Mouse (Mus musculus) neural tube, embryonic 13.5 days (tissue): ENCODE results near the gene Flrt2. TPM values are rescaled to one million over a fixed set of nuclear protein-coding genes. Genes with fewer than 3 reads are reported as not detected.

Experiments used
- ATAC-seq: fragments of 200-750 bp; cut with Nextera tagmentation; 2 replicates; pipeline ENCODE4 v1.8.0; 2017; ENCODE audit warnings: low read depth, mild to moderate bottlenecking, moderate TSS enrichment, moderate library complexity
- H3K27ac ChIP-seq: fragments of 300-500 bp; sonication (generic); replicated peaks from 2 replicates; pipeline ENCODE4 v1.5.1; 2015; ENCODE audit warnings: moderate library complexity, mild to moderate bottlenecking, inconsistent platforms
- H3K27me3 ChIP-seq: fragments of 300-500 bp; sonication (generic); 2 replicates; pipeline ENCODE4 v1.6.1; 2015; ENCODE audit warnings: mild to moderate bottlenecking, inconsistent platforms
- H3K36me3 ChIP-seq: fragments of 300-500 bp; sonication (generic); 2 replicates; pipeline ENCODE4 v1.6.1; 2015; ENCODE audit warnings: mild to moderate bottlenecking, inconsistent platforms
- H3K4me1 ChIP-seq: fragments of 300-500 bp; sonication (generic); replicated peaks from 2 replicates; pipeline ENCODE4 v1.6.1; 2015; ENCODE audit warnings: inconsistent platforms
- H3K4me2 ChIP-seq: fragments of 300-500 bp; sonication (generic); 2 replicates; pipeline ENCODE4 v1.6.1; 2015; ENCODE audit warnings: inconsistent platforms, mild to moderate bottlenecking, moderate library complexity
- H3K4me3 ChIP-seq: fragments of 300-500 bp; sonication (generic); 2 replicates; pipeline ENCODE4 v1.5.1; 2015; ENCODE audit warnings: mild to moderate bottlenecking, inconsistent platforms
- H3K9ac ChIP-seq: fragments of 300-500 bp; sonication (generic); 2 replicates; pipeline ENCODE4 v1.6.1; 2015; ENCODE audit warnings: moderate library complexity, mild to moderate bottlenecking, inconsistent platforms
- H3K9me3 ChIP-seq: fragments of 300-500 bp; sonication (generic); 2 replicates; pipeline ENCODE4 v1.6.1; 2016; ENCODE audit warnings: inconsistent platforms
- WGBS: fragments of 180-500 bp; shearing (Covaris S2); methylation state at CpG from one replicate; pipeline ENCODE4 v1.1.7; 2015; 5-methylcytosine and 5-hydroxymethylcytosine counted together
- polyA plus RNA-seq: library from polyadenylated mRNA; unstranded; fragments of >200 nt; fragmentation: Nextera tagmentation; extraction: Ambion mirVana; gene quantifications from 2 replicates; pipeline ENCODE4 v1.2.1, GENCODE M21; 2015

The Flrt2 gene
- polyA plus RNA-seq, 1 experiment from 2014 or later, result 24.0 TPM

DNA sequence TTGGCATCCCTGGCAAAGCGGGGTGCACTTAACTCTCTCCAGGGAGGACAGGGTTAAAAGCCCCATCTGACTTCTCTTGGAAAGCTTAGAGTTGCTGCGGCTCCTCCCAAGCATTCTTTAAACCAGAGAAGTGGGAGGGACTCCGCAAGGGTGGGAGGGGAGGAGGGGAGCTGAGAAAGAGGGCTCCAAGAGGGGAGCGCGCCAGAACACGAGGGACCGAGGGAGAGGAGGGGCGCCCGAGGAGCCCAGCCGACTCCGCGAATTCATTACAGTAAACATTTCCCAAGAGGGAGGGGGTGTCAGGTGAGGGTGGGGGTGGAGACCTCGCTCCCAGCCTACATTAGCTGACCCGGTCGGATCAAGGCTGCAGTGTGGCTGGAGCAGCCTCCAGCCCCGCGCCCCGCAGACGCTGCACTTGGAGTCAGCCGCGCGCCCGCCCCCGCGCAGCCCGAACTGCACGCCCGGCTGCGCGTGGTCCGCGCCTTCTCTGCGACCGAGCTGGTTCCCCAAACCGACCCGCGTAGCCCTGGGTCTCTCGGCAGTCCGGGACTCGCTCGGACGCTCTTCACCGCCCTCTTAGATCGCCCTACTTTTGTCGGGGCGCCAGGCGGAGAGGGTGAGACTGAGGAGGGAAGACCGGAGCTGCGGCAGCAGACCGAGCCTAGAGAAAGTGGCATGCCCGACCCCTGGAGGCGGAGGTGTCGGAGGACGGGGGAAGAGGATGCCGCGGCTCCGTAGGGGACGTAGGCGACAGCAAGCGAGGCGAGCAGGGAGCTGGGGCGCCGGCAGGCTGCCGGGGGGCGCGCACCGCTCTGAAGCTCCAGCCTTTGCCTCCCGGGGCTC is 3.2 kb downstream of the Flrt2 start:
- Histone ChIP-seq H3K4me3 (peak overlapping the region; percentile 72), H3K36me3 (no peaks in the 10 kb centered on the region), H3K9me3 (no peaks in the 10 kb centered on the region), H3K9ac (peak overlapping the region; percentile 93), H3K27me3 (peaks cover 26% of the 10 kb centered on the region), H3K27ac (peak overlapping the region; percentile 94), H3K4me1 (peaks cover 68% of the 10 kb centered on the region), H3K4me2 (peak overlapping the region; percentile 75)
- peak; percentile 89 for ATAC-seq
- under 1% methylated on average over 63 of the region's 68 CpGs for WGBS

DNA sequence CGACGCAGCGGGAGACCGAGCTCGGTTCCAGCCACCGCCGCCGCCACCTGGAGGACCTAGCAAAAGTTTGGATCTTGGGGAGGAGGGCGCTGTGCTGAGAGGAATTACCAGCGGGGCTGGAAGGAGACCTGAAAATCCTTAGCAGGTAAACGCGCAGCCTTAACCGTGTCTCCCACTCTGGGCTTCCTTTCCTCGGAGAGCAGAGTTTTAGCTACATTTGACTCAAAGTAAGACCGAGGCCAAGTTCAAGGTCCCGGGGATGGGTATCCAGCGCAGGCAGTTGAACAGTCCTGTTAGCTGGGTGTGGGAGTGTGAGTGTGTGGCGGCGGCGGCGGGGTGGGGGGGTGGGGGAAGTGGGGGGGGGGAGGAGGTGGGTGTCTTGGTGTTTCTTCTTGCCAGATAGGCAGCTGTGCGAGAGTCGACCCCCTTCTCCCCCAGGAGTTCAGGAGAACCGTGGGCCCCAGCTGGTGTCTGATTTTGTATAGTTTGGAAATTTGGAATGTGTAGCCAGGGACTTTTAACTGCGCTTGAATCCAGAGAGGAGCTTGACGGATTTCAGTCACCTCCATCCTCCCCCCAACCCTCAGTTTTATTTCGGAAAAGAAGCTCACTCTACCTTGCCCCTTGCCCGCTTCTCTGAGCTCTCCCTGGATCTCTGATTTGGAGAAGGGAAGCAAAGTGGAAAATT is 4.0 kb downstream of the Flrt2 start:
- H3K36me3 ChIP-seq, result no peaks in the 10 kb centered on the region
- 1% methylated on average over 28 of the region's 28 CpGs for WGBS
- peaks cover 65% of the 10 kb centered on the region for H3K4me1 ChIP-seq
- peak overlapping the region; percentile 94 for H3K27ac ChIP-seq
- peak; percentile 19 for ATAC-seq
- peak overlapping the region; percentile 93 for H3K9ac ChIP-seq
- H3K4me2 ChIP-seq, result peak overlapping the region; percentile 75
- H3K27me3 ChIP-seq, result peaks cover 26% of the 10 kb centered on the region
- peak overlapping the region; percentile 72 for H3K4me3 ChIP-seq
- no peaks in the 10 kb centered on the region for H3K9me3 ChIP-seq

DNA sequence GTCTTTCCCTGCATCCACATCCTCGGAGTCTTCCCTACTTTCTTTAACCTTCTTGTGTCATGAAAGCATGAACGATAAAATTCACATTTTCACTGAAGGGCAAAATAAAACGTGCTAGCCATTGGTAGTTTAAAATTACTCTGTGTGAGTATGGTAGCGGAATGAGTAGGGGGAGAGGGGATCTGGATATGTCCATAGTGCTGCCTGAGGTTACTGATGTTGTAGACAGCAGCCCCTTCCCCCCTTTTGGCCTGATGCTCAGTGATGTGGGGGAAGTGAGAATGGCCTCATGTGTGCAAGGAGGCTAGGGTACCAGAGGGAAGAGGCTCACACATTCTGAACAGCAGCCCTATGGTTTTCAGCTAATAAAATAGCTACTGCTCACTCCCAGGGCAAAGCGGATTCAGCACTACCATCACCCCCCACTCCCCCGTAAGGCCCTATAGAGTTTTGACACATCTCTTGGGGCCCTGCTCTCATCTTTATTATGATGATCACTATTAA is 4.5 kb downstream of the Flrt2 start:
- peaks cover 20% of the 10 kb centered on the region for H3K27me3 ChIP-seq
- no peaks in the 10 kb centered on the region for H3K9me3 ChIP-seq
- H3K36me3 ChIP-seq, result no peaks in the 10 kb centered on the region
- H3K4me3 ChIP-seq, result peak overlapping the region; percentile 72
- 3% methylated on average over 6 of the region's 6 CpGs for WGBS
- ATAC-seq, result no peak
- peak overlapping the region; percentile 75 for H3K4me2 ChIP-seq
- peaks cover 60% of the 10 kb centered on the region for H3K4me1 ChIP-seq
- H3K9ac ChIP-seq, result peak overlapping the region; percentile 93
- peak overlapping the region; percentile 94 for H3K27ac ChIP-seq

DNA sequence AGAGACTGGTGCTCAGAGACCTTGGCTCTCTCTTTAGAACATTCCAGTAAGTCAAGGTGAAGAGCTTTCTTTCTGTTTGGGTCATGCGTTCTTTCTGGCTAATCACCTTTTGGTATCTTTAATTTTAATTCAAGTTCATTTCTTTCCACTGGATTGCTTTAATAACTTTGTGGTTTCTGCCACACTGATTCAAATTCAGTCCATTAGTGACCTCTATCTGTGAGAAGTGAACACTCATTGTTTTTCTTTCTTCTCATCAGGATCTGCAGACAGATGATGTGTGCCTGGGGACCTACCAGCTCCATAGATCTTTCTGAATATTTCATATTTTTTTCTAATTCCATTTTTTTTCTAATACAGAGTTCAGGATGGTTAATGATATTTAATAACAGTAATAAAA is 6.5 kb downstream of the Flrt2 start:
- Histone ChIP-seq H3K36me3 (no peaks in the 10 kb centered on the region), H3K4me3 (peak overlapping the region; percentile 72), H3K27ac (no peak overlapping the region), H3K4me2 (peak overlapping the region; percentile 75), H3K4me1 (peaks cover 40% of the 10 kb centered on the region), H3K9me3 (no peaks in the 10 kb centered on the region), H3K9ac (peak overlapping the region; percentile 93), H3K27me3 (peaks cover 7% of the 10 kb centered on the region)
- 39% methylated on average over 1 of the region's 1 CpGs for WGBS
- ATAC-seq, result no peak

DNA sequence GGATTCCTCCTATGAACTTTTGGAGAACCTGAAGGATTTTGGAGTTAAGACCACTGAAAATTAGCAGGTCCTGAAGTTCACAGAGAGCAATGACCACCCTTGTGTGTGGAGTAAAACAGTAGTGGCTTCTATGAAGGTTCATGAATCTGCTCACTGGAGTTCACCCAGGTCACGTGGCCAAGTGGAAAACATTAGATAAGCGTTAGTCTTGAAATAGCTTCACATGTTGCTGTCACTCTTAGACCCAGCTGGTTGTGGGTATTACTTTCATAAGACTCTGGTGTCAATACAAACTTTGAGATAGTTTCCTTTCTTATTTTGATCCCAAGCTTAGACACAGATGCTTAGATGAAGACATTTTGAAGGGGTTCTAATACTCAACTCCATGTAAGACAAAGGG is 8.7 kb downstream of the Flrt2 start:
- Histone ChIP-seq H3K36me3 (no peaks in the 10 kb centered on the region), H3K9me3 (no peaks in the 10 kb centered on the region), H3K27ac (no peak overlapping the region), H3K4me1 (peaks cover 30% of the 10 kb centered on the region), H3K9ac (no peak overlapping the region), H3K27me3 (no peaks in the 10 kb centered on the region), H3K4me2 (no peak overlapping the region), H3K4me3 (no peak overlapping the region)
- 78% methylated on average over 2 of the region's 2 CpGs for WGBS
- ATAC-seq, result no peak

DNA sequence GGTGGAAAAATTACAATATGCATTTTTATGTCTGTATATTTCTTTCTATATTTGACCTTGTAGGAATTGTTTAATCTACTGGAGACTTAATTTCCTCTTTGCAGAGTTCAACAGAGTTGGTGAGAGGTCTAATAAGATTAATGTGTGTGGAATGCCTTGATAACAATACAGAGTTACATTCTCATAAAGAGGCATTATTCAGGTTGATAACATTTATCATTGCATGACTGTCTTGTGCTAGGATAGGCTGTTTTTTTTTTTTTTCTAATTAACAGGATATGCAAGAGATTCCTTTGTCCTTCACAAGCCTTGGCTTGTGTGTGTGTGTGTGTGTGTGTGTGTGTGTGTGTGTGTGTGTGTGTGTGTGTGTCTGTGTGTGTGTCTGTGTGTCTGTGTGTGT is 9.6 kb downstream of the Flrt2 start:
- H3K4me2 ChIP-seq, result no peak overlapping the region
- no peaks in the 10 kb centered on the region for H3K27me3 ChIP-seq
- H3K27ac ChIP-seq, result no peak overlapping the region
- no peak overlapping the region for H3K9ac ChIP-seq
- no peak overlapping the region for H3K4me3 ChIP-seq
- peaks cover 24% of the 10 kb centered on the region for H3K4me1 ChIP-seq
- H3K36me3 ChIP-seq, result no peaks in the 10 kb centered on the region
- no peak for ATAC-seq
- H3K9me3 ChIP-seq, result no peaks in the 10 kb centered on the region

DNA sequence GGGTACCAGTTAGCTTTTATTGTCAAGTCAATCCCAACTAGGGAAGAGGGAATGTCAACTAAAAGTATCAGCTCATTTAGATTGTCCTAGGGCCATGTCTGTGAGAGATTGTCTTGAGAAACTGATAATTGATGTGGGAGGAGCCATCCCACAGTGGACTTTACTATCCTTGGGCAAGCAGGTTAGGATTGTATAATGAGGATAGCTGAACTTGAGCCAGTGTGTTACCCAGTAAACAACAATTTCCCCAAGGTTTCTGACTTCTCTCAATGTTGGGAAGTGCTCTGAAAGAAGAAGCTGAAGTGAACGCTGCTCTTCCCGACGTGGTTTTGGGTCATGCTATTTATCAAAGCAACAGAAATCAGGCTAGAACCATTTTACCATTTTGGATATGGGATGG is 13.0 kb downstream of the Flrt2 start:
- Histone ChIP-seq H3K36me3 (no peaks in the 10 kb centered on the region), H3K4me2 (no peak overlapping the region), H3K9me3 (no peaks in the 10 kb centered on the region), H3K27me3 (no peaks in the 10 kb centered on the region), H3K27ac (no peak overlapping the region), H3K9ac (no peak overlapping the region), H3K4me3 (no peak overlapping the region), H3K4me1 (no peaks in the 10 kb centered on the region)
- no peak for ATAC-seq
- 91% methylated on average over 3 of the region's 3 CpGs for WGBS

DNA sequence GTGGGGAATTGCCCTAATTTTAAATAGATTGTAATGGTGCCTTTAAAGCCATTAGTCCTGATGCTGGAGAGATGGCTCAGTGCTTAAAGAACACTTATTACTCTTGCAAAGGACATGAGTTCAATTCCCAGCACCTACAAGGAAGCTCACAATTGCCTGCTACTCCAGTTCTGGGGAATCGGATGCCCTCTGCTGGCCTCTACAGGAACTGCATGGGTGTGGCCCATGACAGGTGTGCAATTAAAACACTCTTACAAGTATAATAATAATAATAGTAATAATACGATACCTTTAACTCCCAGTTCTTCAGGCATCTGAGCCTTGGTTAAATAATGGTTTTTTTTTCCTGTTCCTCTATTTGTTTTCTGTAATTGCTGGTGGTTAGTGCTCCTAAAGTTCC is 31.2 kb downstream of the Flrt2 start:
- Histone ChIP-seq H3K4me2 (no peak overlapping the region), H3K36me3 (no peaks in the 10 kb centered on the region), H3K4me1 (peaks cover 10% of the 10 kb centered on the region; the same call in 1 of the 2 replicates), H3K9ac (no peak overlapping the region), H3K27ac (no peak overlapping the region), H3K27me3 (no peaks in the 10 kb centered on the region), H3K4me3 (no peak overlapping the region), H3K9me3 (no peaks in the 10 kb centered on the region)
- ATAC-seq, result no peak
- 95% methylated on average over 2 of the region's 2 CpGs for WGBS

DNA sequence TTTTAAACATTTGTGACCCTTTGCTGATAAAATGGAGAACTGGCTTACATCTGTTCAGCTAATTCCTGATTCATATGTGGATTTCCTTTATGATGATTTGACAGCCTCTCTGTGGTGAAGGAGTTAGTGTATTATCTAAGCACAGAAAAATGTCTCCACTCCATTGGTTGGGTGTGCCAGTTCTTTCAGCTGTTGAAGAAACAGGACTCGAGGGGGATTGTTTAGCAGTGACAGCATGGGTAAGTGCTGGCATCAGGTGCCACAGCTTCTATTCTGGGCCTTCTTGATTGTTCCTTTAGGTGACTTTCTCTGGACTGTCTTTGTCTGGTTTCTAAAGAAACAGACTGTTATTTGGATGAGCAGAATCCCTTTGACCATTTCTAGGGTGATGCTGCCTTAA is 42.0 kb downstream of the Flrt2 start:
- no peak for ATAC-seq
- Histone ChIP-seq H3K27me3 (no peaks in the 10 kb centered on the region), H3K4me2 (no peak overlapping the region), H3K9ac (no peak overlapping the region), H3K4me3 (no peak overlapping the region), H3K36me3 (no peaks in the 10 kb centered on the region), H3K4me1 (peaks cover 19% of the 10 kb centered on the region), H3K9me3 (no peaks in the 10 kb centered on the region), H3K27ac (no peak overlapping the region)
- WGBS, result 80% methylated on average over 1 of the region's 1 CpGs

DNA sequence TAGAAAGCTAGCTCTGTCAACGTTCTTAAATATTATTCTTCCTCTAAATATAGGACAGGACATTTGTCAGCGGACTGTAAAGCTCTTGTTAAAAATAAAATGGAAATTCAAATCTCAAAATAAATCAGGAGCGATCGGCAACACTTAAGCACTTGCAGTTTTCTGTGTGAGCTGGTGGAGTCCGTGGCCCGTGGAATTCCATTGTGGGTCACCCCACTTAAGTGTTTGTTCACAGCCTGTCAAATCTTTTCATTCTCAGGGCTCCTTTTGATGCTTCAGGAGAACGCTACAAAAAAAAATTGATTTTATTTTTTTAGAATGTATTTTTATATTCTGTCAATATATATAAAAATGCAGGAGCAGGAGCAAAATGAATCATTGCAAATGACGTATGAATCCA is 45.5 kb downstream of the Flrt2 start:
- Histone ChIP-seq H3K27ac (no peak overlapping the region; the same call in 1 of the 2 replicates), H3K4me1 (peaks cover 22% of the 10 kb centered on the region), H3K4me2 (no peak overlapping the region), H3K9ac (no peak overlapping the region), H3K36me3 (no peaks in the 10 kb centered on the region), H3K4me3 (no peak overlapping the region), H3K27me3 (no peaks in the 10 kb centered on the region), H3K9me3 (no peaks in the 10 kb centered on the region)
- no peak for ATAC-seq
- WGBS, result 68% methylated on average over 8 of the region's 8 CpGs

DNA sequence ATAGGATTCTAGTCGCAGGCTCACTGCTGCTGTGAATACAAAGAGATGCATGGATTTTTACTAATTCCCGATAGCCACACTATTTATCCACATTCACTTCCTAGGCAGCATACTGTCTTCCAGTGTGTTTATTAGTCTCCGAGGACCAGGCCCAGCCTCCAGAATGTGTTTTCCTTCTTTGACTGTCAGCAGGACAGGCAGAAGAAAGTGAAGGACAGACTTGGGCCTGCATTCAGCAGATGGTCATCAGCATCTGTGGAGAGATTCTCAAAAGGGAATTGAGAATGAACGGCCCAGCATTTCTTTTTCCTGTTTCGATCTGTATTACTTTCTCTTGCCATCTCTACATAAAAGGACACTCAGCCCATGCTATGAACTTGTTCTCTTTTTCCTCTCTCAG is 46.0 kb downstream of the Flrt2 start:
- H3K4me3 ChIP-seq, result no peak overlapping the region
- WGBS, result 55% methylated on average over 5 of the region's 5 CpGs
- no peak overlapping the region for H3K4me2 ChIP-seq
- no peaks in the 10 kb centered on the region for H3K27me3 ChIP-seq
- no peak overlapping the region for H3K27ac ChIP-seq
- H3K4me1 ChIP-seq, result peaks cover 22% of the 10 kb centered on the region
- ATAC-seq, result no peak
- H3K9ac ChIP-seq, result no peak overlapping the region
- H3K36me3 ChIP-seq, result no peaks in the 10 kb centered on the region
- H3K9me3 ChIP-seq, result no peaks in the 10 kb centered on the region

DNA sequence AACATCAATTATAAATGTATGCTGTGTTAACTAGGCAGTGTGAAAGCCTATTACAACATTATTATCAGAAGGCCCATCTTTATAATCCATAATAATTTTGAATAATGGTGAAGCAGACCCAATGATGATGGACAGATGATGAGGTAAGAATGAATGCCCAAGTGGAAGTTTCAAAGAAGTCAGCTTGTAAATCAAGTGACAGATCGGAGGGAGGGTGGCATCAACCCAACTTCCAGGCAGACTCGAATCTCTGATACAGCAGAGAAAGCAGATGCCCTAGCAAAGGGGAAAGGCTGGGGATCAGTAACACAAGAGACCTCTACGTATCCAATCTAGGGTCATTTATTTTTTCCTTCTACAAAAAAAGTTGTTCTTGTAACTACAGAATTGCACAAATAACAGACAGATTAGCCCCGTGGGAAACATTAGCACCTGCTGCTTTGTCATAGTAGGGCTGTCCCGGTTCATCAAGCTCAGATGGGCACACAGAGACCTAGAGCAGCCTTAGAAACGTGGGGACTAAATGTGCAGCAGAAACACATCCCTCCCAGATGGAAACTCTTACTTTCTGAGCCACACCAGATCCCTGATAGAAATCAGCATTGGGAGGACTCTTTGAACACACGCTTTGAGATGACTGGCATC is 46.6 kb downstream of the Flrt2 start:
- no peak overlapping the region for H3K9ac ChIP-seq
- H3K36me3 ChIP-seq, result no peaks in the 10 kb centered on the region
- no peaks in the 10 kb centered on the region for H3K27me3 ChIP-seq
- no peak for ATAC-seq
- no peak overlapping the region for H3K4me2 ChIP-seq
- no peak overlapping the region for H3K27ac ChIP-seq
- WGBS, result 52% methylated on average over 7 of the region's 7 CpGs
- no peak overlapping the region for H3K4me3 ChIP-seq
- H3K4me1 ChIP-seq, result peaks cover 24% of the 10 kb centered on the region
- H3K9me3 ChIP-seq, result no peaks in the 10 kb centered on the region
